Mouse (Mus musculus) kidney, postnatal 4 days (tissue): ENCODE data around the gene Mcrip2.

Experiments
- DNase-seq, 2 experiments: peaks; one replicate each; pipeline ENCODE4 v3.0.0; 2021; ENCODE audit warnings: mixed read lengths in 2 of 2

Gene Mcrip2

GRCm38 (mm10) chr17:25833291-25833663 is 35.3 kb downstream of the Mcrip2 start, which contains the start of gene Stub1:
TSS of gene Stub1 (minus strand) at chr17:25833404.
- DNase-seq, result peak; percentile 95 to 97

GRCm38 (mm10) chr17:25832436-25833290 is 35.9 kb downstream of the Mcrip2 start:
- DNase-seq, result peak; percentile 100

- peak; percentile 41 to 51 for DNase-seq
Observed at GRCm38 (mm10) chr17:25831451-25832281, 36.9 kb downstream of the Mcrip2 start.

- no peak for DNase-seq
Observed at GRCm38 (mm10) chr17:25830806-25831431, 37.6 kb downstream of the Mcrip2 start.

- DNase-seq, result no peak
Observed at GRCm38 (mm10) chr17:25830200-25830753, 38.3 kb downstream of the Mcrip2 start.

GRCm38 (mm10) chr17:25829558-25830017 is 39.0 kb downstream of the Mcrip2 start:
- peak in 1 of 2 experiments; percentile 31 for DNase-seq

GRCm38 (mm10) chr17:25828712-25829557 is 39.6 kb downstream of the Mcrip2 start, which contains the start of gene Jmjd8:
TSS of gene Jmjd8 (plus strand) at chr17:25828867.
- DNase-seq, result peak; percentile 84 to 90

GRCm38 (mm10) chr17:25828223-25828594 is 40.4 kb downstream of the Mcrip2 start:
- DNase-seq, result peak in 1 of 2 experiments; percentile 28

GRCm38 (mm10) chr17:25827546-25828222 is 40.9 kb downstream of the Mcrip2 start:
- DNase-seq, result no peak

- DNase-seq, result no peak
Observed at GRCm38 (mm10) chr17:25827011-25827410, 41.6 kb downstream of the Mcrip2 start.

- DNase-seq, result no peak
Observed at GRCm38 (mm10) chr17:25825984-25826570, 42.5 kb downstream of the Mcrip2 start.

- no peak for DNase-seq
Observed at GRCm38 (mm10) chr17:25825311-25825710, 43.3 kb downstream of the Mcrip2 start.

- peak in 1 of 2 experiments; percentile 2 for DNase-seq
Observed at GRCm38 (mm10) chr17:25824362-25825142, 44.0 kb downstream of the Mcrip2 start.

GRCm38 (mm10) chr17:25823452-25823851 is 45.1 kb downstream of the Mcrip2 start, which contains the start of gene Wdr24:
TSS of gene Wdr24 (plus strand) at chr17:25823627.
- peak; percentile 75 to 83 for DNase-seq

- DNase-seq, result peak in 1 of 2 experiments; percentile 33
Observed at GRCm38 (mm10) chr17:25818851-25819780, 49.4 kb downstream of the Mcrip2 start.

- no peak for DNase-seq
Observed at GRCm38 (mm10) chr17:25817662-25818061, 50.9 kb downstream of the Mcrip2 start.
